Mouse (Mus musculus) myocyte (in vitro differentiated cells): ENCODE measurements around the gene Dnph1.

Experiments used
- E2F4 ChIP-seq: IDR thresholded peaks from one replicate; pipeline ENCODE4 v1.6.1; 2011; ENCODE audit warnings: mild to moderate bottlenecking, control low read depth, moderate library complexity; ENCODE audit not compliant: insufficient read depth
- MAX ChIP-seq: IDR thresholded peaks from one replicate; pipeline ENCODE4 v1.6.1; 2011; ENCODE audit warnings: low read depth, mild to moderate bottlenecking, control low read depth
- MYOD1 ChIP-seq, 3 experiments: IDR thresholded peaks; one replicate each; pipeline ENCODE4 v1.6.1; 2011; ENCODE audit warnings: control low read depth in 2 of 3, low read depth in 2 of 3, mild to moderate bottlenecking in 2 of 3, moderate library complexity in 1 of 3; ENCODE audit not compliant: insufficient read length in 2 of 3, control insufficient read depth in 1 of 3
- MYOG ChIP-seq, 3 experiments: IDR thresholded peaks; one replicate each; pipeline ENCODE4 v1.6.1; 2011; ENCODE audit warnings: control low read depth in 2 of 3, low read depth in 2 of 3, mild to moderate bottlenecking in 2 of 3; ENCODE audit not compliant: insufficient read length in 2 of 3, control insufficient read depth in 1 of 3, insufficient read depth in 1 of 3
- POLR2A ChIP-seq: IDR thresholded peaks from one replicate; pipeline ENCODE4 v1.6.1; 2011; ENCODE audit warnings: low read depth, mild to moderate bottlenecking, control low read depth, moderate library complexity; ENCODE audit not compliant: insufficient read length
- POLR2AphosphoS2 ChIP-seq: IDR thresholded peaks from one replicate; pipeline ENCODE4 v1.6.1; 2011; ENCODE audit warnings: low read depth, control low read depth; ENCODE audit not compliant: insufficient read length
- REST ChIP-seq: IDR thresholded peaks from one replicate; pipeline ENCODE4 v1.6.1; 2011; ENCODE audit warnings: mild to moderate bottlenecking, control low read depth, moderate library complexity; ENCODE audit not compliant: insufficient read depth, insufficient read length
- TCF12 ChIP-seq: IDR thresholded peaks from one replicate; pipeline ENCODE4 v1.6.1; 2011; ENCODE audit warnings: mild to moderate bottlenecking, control low read depth; ENCODE audit not compliant: poor library complexity, insufficient read depth, severe bottlenecking
- TCF3 ChIP-seq: IDR thresholded peaks from one replicate; pipeline ENCODE4 v1.6.1; 2011; ENCODE audit warnings: low read depth, control low read depth; ENCODE audit not compliant: insufficient read length
- USF1 ChIP-seq: IDR thresholded peaks from one replicate; pipeline ENCODE4 v1.6.1; 2011; ENCODE audit warnings: low read depth, mild to moderate bottlenecking, control low read depth, moderate library complexity

DNA sequence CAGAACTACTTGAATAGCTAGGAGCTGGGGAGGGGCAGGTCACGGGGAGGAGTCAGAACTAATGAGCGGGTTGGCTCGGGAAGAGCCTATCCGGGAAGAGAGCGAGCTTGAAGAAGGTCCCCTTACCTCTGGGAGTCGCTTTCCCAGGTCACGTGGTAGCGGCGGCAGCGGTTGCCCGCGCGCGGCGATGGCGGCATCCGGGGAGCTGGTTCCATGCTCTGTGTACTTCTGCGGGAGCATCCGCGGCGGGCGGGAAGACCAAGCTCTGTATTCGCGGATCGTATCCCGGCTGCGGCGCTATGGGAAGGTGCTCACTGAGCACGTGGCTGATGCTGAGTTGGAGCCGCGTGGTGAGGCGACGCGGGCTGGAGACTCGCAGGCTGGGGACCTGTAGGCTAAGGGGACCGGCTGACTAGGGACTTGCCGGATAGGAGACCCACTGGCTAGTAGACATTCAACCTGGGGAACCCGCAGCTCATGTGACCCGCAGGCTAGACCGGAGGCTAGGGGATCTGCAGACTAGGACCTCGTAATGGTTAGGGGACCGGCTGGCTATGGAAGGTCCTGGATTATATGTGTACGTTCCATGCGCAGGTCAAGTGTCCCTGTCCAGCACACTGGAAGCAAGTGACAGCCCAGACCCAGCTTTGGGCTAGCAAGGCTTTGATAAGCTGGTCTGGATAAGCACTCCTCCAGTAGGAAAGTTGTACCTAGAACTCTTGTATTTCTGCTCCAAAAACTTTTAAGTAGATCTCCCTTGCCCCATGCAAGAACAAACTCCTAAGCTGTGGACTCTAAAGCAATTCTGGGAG, at the start of gene Dnph1:
- TF ChIP-seq E2F4 (no peak), POLR2A (peak; percentile 80), POLR2AphosphoS2 (no peak), MYOD1 (IDR thresholded peaks at IDR 0.05; ENCODE audit: control insufficient read depth in 1 of 3, insufficient read length in 2 of 3, low read depth in 2 of 3) (no peak), USF1 (peak; percentile 89), REST (peak; percentile 63), TCF12 (no peak), TCF3 (no peak), MAX (no peak), MYOG (IDR thresholded peaks at IDR 0.05; ENCODE audit: control insufficient read depth in 1 of 3, insufficient read depth in 1 of 3, insufficient read length in 2 of 3, low read depth in 2 of 3) (peak in 1 of 3 experiments; percentile 21)
